In the genomic region with DNA sequence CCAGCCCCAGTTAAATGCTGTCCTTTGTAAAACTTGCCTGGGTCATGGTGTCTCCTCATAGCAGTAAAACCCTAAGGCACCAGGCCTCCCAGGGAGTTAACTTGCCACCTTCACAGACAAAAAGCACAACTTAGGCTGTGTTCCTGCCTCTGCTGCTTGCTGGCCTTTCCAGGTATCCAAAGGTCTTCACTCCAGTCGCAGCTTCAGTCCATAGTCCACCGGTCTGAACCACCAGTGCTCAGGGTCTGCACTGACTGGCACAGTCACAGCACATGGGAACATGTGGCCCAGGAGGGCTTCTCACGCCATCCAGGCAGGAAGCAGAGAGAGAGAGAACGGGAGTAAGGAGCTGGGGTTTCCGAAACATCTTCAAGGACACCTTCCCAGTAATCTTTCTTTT, we compare ENCODE assay signal across 22 mouse cellular contexts. TPM values are rescaled to one million over a fixed set of nuclear protein-coding genes. Genes with fewer than 3 reads are reported as not detected.
DNase-seq lines count a peak whose midpoint lies in the region; ATAC-seq and TF ChIP-seq lines count a peak whose summit lies in the region.
"Had no signal": no experiment of that assay in that cellular context is flagged by ENCODE, and none has a peak within 500 bp of the region (broad histone marks: within the 10 kb centered on the region; RNA-seq: fewer than 3 reads in every experiment).

No protein-coding gene starts in this region.

- no peaks in the 10 kb centered on the region for H3K27me3 ChIP-seq in heart, embryonic 10.5 days (ENCODE audit: insufficient read depth, poor library complexity, severe bottlenecking)
- H3K27me3 ChIP-seq in testis, adult 2 months (ENCODE audit: control insufficient read depth, insufficient read depth, low read length): no peaks in the 10 kb centered on the region
- peaks cover 7% of the 10 kb centered on the region; the same call in 1 of the 2 replicates for H3K27me3 ChIP-seq in liver, embryonic 13.5 days
- H3K27me3 ChIP-seq: embryonic facial prominence, embryonic 13.5 days; heart, embryonic 12.5 days; hindbrain, embryonic 12.5 days; megakaryocyte, embryonic 14.5 days; midbrain, embryonic 13.5 days had no signal

- H3K4me2 ChIP-seq in liver, embryonic 13.5 days: peak overlapping the region; percentile 39
- H3K4me2 ChIP-seq: embryonic facial prominence, embryonic 13.5 days; hindbrain, embryonic 12.5 days; midbrain, embryonic 13.5 days had no signal

- no peak overlapping the region for H3K9ac ChIP-seq in liver, embryonic 13.5 days
- H3K9ac ChIP-seq: embryonic facial prominence, embryonic 13.5 days; heart, embryonic 12.5 days; hindbrain, embryonic 12.5 days; midbrain, embryonic 13.5 days had no signal

- TF ChIP-seq POLR2A in testis, adult 2 months (IDR thresholded peaks at IDR 0.05; ENCODE audit: control insufficient read depth, low read depth, low read length): no peak

- 0 out of 2 replicates have a peak, but pooled peaks have one; percentile 33 for ATAC-seq in liver, embryonic 13.5 days (ENCODE audit: low read depth)
- no peak for ATAC-seq in megakaryocyte, adult 5-6 weeks (ENCODE audit: poor library complexity, severe bottlenecking)
- ATAC-seq: forebrain, embryonic 14.5 days; midbrain, embryonic 13.5 days had no signal

- peaks cover 9% of the 10 kb centered on the region for H3K36me3 ChIP-seq in heart, embryonic 10.5 days
- no peaks in the 10 kb centered on the region for H3K36me3 ChIP-seq in testis, adult 2 months (ENCODE audit: control insufficient read depth, insufficient read depth, low read length)
- H3K36me3 ChIP-seq in liver, embryonic 13.5 days: no peaks in the 10 kb centered on the region
- H3K36me3 ChIP-seq: embryonic facial prominence, embryonic 13.5 days; hindbrain, embryonic 12.5 days had no signal

- peaks cover 61% of the 10 kb centered on the region for H3K4me1 ChIP-seq in heart, embryonic 10.5 days
- no peaks in the 10 kb centered on the region for H3K4me1 ChIP-seq in testis, adult 2 months (ENCODE audit: control insufficient read depth, insufficient read depth, low read length)
- peaks cover 40% of the 10 kb centered on the region for H3K4me1 ChIP-seq in liver, embryonic 13.5 days (replicated peaks)

- no peak for DNase-seq in heart, embryonic 10.5 days (ENCODE audit: low spot score)
- DNase-seq in heart, adult 9 months (ENCODE audit: low spot score in 2 of 2): no peak
- no peak for DNase-seq in testis, postnatal 14 days (ENCODE audit: low spot score)
- no peak for DNase-seq in liver, embryonic 13.5 days
- no peak for DNase-seq in urinary bladder, postnatal 36 days (ENCODE audit: low spot score in 2 of 2)
- DNase-seq in layer of hippocampus, postnatal 14 days (ENCODE audit: low spot score in 2 of 2): no peak
- DNase-seq: adrenal gland, postnatal 25 days; cerebellum, adult 8-10 months; cerebellum, postnatal 36 days; embryo, embryonic 11 days; heart, postnatal 14 days; left cerebral cortex, postnatal 4 days; lung, adult 18-20 months had no signal

- H3K9me3 ChIP-seq in heart, embryonic 10.5 days: no peaks in the 10 kb centered on the region
- H3K9me3 ChIP-seq in liver, embryonic 13.5 days (replicated peaks): no peaks in the 10 kb centered on the region
- H3K9me3 ChIP-seq: embryonic facial prominence, embryonic 13.5 days; heart, embryonic 12.5 days; hindbrain, embryonic 12.5 days; midbrain, embryonic 13.5 days had no signal

- H3K27ac ChIP-seq in heart, embryonic 10.5 days: peak overlapping the region; percentile 47; the same call in 1 of the 2 replicates
- no peak overlapping the region for H3K27ac ChIP-seq in testis, adult 2 months (ENCODE audit: control insufficient read depth, insufficient read depth, low read depth, low read length)
- H3K27ac ChIP-seq in liver, embryonic 13.5 days: no peak overlapping the region; the same call in 1 of the 2 replicates
- H3K27ac ChIP-seq: embryonic facial prominence, embryonic 13.5 days; hindbrain, embryonic 12.5 days; left cerebral cortex, adult 2 months; midbrain, embryonic 13.5 days had no signal

- H3K4me3 ChIP-seq in heart, embryonic 10.5 days: no peak overlapping the region
- H3K4me3 ChIP-seq in testis, adult 2 months (ENCODE audit: control insufficient read depth, low read depth, low read length): peak overlapping the region; percentile 71
- no peak overlapping the region for H3K4me3 ChIP-seq in liver, embryonic 13.5 days (replicated peaks)
- H3K4me3 ChIP-seq: embryonic facial prominence, embryonic 13.5 days; heart, embryonic 12.5 days; hindbrain, embryonic 12.5 days; left cerebral cortex, adult 2 months; megakaryocyte, embryonic 14.5 days; midbrain, embryonic 13.5 days had no signal

- TF ChIP-seq CTCF in testis, adult 2 months (IDR thresholded peaks at IDR 0.05; ENCODE audit: control insufficient read depth, insufficient read depth, insufficient replicate concordance, low read depth, low read length): no peak

- WGBS in heart, embryonic 10.5 days: 87% methylated on average over 5 of the region's 5 CpGs
- 73% methylated on average over 5 of the region's 5 CpGs for WGBS in liver, embryonic 13.5 days (ENCODE audit: insufficient replicate concordance)

RNA-seq across cellular contexts. Expression of a gene that starts 10.2 kb away (rescaled TPM):
- 25.1 and 25.2 TPM in 2 replicates for polyA plus RNA-seq in heart, embryonic 10.5 days (2016; fragmentation: Nextera tagmentation; extraction: Ambion mirVana)
- polyA plus RNA-seq in testis, adult 2 months (2012; rRNA removed): 1.4 and 2.1 TPM in 2 replicates
- polyA plus RNA-seq in liver, embryonic 13.5 days (2015; fragmentation: Nextera tagmentation; extraction: Ambion mirVana): 3.1 and 3.7 TPM in 2 replicates
- total RNA-seq in megakaryocyte, adult 5-6 weeks (2015): 9.8 and 11.6 TPM in 2 replicates
- 2.5 and 3.0 TPM in 2 replicates for total RNA-seq in megakaryocyte, adult 5-6 weeks (2017)
- 100 to 1,000 TPM; 127 to 160 TPM for total RNA-seq in layer of hippocampus, postnatal 14 days (2021)
